Mouse (Mus musculus): ENCODE measurements at regions not wholly inside any gene's neighbourhood (a gene's known extent, or its start where the extent isn't known, plus 50 kb on each side); places are given as distances from the start of the nearest gene placed in this dataset.

GRCm38 (mm10) chr4:105545486-105545885 is 244.2 kb upstream of the Gm12728 start:
- no peak for TF ChIP-seq CTCF (IDR thresholded peaks at IDR 0.05; ENCODE audit: borderline replicate concordance, insufficient read depth, low read depth, low read length)
- TF ChIP-seq POLR2A (IDR thresholded peaks at IDR 0.05; ENCODE audit: borderline replicate concordance, insufficient read depth, low read length): no peak

Data from cerebellum, adult 2 months (tissue).